Mouse (Mus musculus) sigmoid colon, adult 10 weeks (tissue): ENCODE measurements around the gene Dennd2d. TPM values are rescaled to one million over a fixed set of nuclear protein-coding genes. Genes with fewer than 3 reads are reported as not detected.

Experiments used
- polyA plus RNA-seq: library from polyadenylated mRNA; stranded (reverse); fragments of 350-450 nt; fragmentation: Illumina TruSeq; extraction: RNeasy Lipid Tissue Mini Kit (QIAGEN cat#74804); gene quantifications from one replicate; pipeline ENCODE4 v1.2.3, GENCODE M21; 2014; ENCODE audit warnings: low read depth, low replicate concordance

Dennd2d gene
- polyA plus RNA-seq: 121 TPM

DNA sequence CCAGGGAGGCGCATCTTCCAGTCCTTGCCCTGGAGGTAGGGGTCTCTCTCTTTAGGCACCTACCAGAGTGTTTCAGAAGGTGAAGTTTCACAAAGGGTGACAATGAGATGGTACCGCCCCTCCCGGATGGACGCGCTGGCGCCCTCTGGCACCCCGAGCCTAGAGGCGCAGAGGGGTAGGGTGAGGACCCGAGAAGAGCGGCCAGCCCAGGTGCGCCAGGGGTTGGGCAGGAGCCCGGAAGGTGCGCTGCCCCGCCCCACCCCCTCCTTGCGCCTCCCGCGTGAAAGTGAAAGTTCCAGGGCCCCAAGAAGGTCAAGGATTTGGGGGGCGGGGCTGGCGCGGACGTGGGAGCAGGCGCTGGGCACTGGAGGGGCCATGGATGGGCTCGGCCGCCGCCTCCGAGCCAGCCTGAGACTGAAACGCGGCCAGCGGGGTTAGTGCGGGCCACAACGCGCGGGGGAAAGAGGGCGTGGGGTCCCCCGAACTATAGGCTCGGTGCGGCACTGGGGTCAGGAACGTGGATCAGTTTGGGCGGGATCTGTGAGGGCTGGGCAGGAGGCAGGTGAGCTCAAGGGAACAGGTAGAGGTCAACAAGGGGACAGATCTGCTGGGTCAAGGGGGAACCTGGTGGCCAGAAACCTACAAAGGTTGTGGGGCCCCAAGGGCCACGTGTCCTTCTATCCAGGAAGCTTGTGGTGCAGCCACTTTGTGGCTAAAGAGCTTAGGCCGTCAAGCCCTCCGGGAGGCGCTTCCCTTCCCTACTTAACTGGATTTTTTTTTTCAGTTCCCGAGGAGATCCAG, at the start of gene Dennd2d:
Gene Dennd2d, plus strand, starts transcription at position 125 of the 801 bp plus-strand sequence.

DNA sequence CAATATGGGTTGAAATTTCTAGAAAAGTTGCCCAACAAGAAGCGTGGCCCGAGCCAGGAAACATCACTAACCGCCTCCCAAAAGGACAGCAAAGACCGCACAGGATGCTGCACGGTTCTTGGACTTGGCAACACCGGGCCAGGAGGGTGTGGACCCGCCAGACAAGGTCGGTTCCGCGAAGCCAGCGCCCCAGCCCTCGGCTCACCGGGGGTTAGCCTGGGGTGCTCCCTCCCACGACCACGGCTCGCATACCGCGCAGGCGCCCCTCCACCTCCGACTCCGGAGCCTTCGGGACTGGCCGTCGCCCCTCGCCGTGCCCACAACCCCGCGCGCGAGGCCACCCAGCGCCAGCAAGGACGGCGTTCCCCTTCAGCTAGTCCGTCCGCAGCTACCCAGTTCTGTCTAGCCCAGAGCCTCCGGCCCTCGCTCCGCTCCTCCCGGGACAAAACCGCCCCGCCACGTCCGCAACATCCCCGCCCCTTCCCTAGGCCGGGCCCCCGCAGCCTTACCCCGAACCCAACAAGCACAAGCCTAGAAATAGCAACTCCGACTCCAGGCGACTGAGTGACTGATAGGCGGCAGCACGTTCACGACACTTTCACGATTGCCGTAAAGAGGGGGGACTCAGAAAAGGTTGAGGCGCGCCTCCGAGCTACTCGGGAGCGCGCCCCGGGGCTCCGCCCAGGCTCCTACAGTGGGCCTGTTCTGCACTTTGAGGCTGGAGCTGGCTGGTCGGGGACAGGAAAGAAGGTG, 65.1 kb downstream of the Dennd2d start, which contains the start of the genes Dram2 and Cept1:
Gene Dram2, plus strand, starts transcription at position 628 of the 753 bp plus-strand sequence.
Gene Cept1, minus strand, starts transcription at position 632 of the 753 bp plus-strand sequence.

Other genes with a start within 250 kb of the Dennd2d start
- 1.5 TPM for gene Chil6, start 76.2 kb upstream of the Dennd2d start, polyA plus RNA-seq
- gene Dram2, start 65.4 kb downstream of the Dennd2d start, polyA plus RNA-seq: 824 TPM
- 460 TPM for gene Cept1, start 65.4 kb downstream of the Dennd2d start, polyA plus RNA-seq
- 134 TPM for gene Lrif1, start 202.6 kb downstream of the Dennd2d start, polyA plus RNA-seq